In genomic region chr11:116282089-116282488, GRCm38 (mm10) we compare ENCODE assay signal across 9 mouse cellular contexts. TPM values are rescaled to one million over a fixed set of nuclear protein-coding genes. Genes with fewer than 3 reads are reported as not detected.
A peak's percentile ranks its signal among the peaks of the same experiment; 100 is the strongest.
DNase-seq lines count a peak whose midpoint lies in the region; ATAC-seq lines count a peak whose summit lies in the region.
"Had no signal": no experiment of that assay in that cellular context is flagged by ENCODE, and none has a peak within 500 bp of the region (broad histone marks: within the 10 kb centered on the region; RNA-seq: fewer than 3 reads in every experiment).

No protein-coding gene starts in this region.

- no peaks in the 10 kb centered on the region for H3K9me3 ChIP-seq in forebrain, embryonic 10.5 days
- H3K9me3 ChIP-seq in forebrain, embryonic 16.5 days (ENCODE audit: control insufficient read depth, low read length): no peaks in the 10 kb centered on the region
- H3K9me3 ChIP-seq in hindbrain, embryonic 16.5 days (ENCODE audit: control insufficient read depth, low read length): no peaks in the 10 kb centered on the region
- no peaks in the 10 kb centered on the region for H3K9me3 ChIP-seq in limb, embryonic 15.5 days

- no peak for ATAC-seq in forebrain, embryonic 16.5 days
- ATAC-seq in hindbrain, embryonic 16.5 days: no peak
- no peak for ATAC-seq in limb, embryonic 15.5 days (ENCODE audit: insufficient number of reproducible peaks, low FRiP score, low TSS enrichment, low read depth)
- ATAC-seq in activated CD4-positive, CD25-positive, alpha-beta regulatory T cell, adult 4 months: no peak

- no peak overlapping the region for H3K27ac ChIP-seq in forebrain, embryonic 10.5 days
- H3K27ac ChIP-seq in forebrain, embryonic 16.5 days (ENCODE audit: low read length): no peak overlapping the region
- no peak overlapping the region for H3K27ac ChIP-seq in hindbrain, embryonic 16.5 days (ENCODE audit: low read depth, low read length)
- H3K27ac ChIP-seq in limb, embryonic 15.5 days: no peak overlapping the region

- 2% methylated on average over 11 of the region's 11 CpGs for WGBS in forebrain, embryonic 10.5 days
- WGBS in forebrain, embryonic 16.5 days: 0% methylated on average over 11 of the region's 11 CpGs
- WGBS in hindbrain, embryonic 16.5 days: 2% methylated on average over 11 of the region's 11 CpGs
- WGBS in limb, embryonic 15.5 days: 3% methylated on average over 11 of the region's 11 CpGs

- no peak overlapping the region for H3K9ac ChIP-seq in forebrain, embryonic 16.5 days (replicated peaks; ENCODE audit: low read depth, low read length)
- no peak overlapping the region for H3K9ac ChIP-seq in hindbrain, embryonic 16.5 days (ENCODE audit: low read depth, low read length)
- no peak overlapping the region for H3K9ac ChIP-seq in limb, embryonic 15.5 days

- peak overlapping the region; percentile 46 for H3K4me3 ChIP-seq in forebrain, embryonic 10.5 days
- no peak overlapping the region for H3K4me3 ChIP-seq in forebrain, embryonic 16.5 days (replicated peaks; ENCODE audit: low read length)
- peak overlapping the region; percentile 37 for H3K4me3 ChIP-seq in hindbrain, embryonic 16.5 days (ENCODE audit: low read length)
- H3K4me3 ChIP-seq in limb, embryonic 15.5 days: peak overlapping the region; percentile 36

- H3K4me1 ChIP-seq in forebrain, embryonic 10.5 days: peaks cover 23% of the 10 kb centered on the region
- peaks cover 14% of the 10 kb centered on the region for H3K4me1 ChIP-seq in forebrain, embryonic 16.5 days (replicated peaks; ENCODE audit: control insufficient read depth, insufficient read depth, low read length)
- H3K4me1 ChIP-seq in hindbrain, embryonic 16.5 days (ENCODE audit: control insufficient read depth, insufficient read depth, low read depth, low read length): peaks cover 17% of the 10 kb centered on the region
- peaks cover 28% of the 10 kb centered on the region for H3K4me1 ChIP-seq in limb, embryonic 15.5 days

- peaks cover 67% of the 10 kb centered on the region for H3K27me3 ChIP-seq in forebrain, embryonic 10.5 days (ENCODE audit: poor library complexity, severe bottlenecking)
- H3K27me3 ChIP-seq in forebrain, embryonic 16.5 days (replicated peaks; ENCODE audit: control insufficient read depth, insufficient read depth, low read length): peaks cover 56% of the 10 kb centered on the region
- peaks cover 36% of the 10 kb centered on the region for H3K27me3 ChIP-seq in hindbrain, embryonic 16.5 days (replicated peaks; ENCODE audit: control insufficient read depth, insufficient read depth, low read length)
- H3K27me3 ChIP-seq in limb, embryonic 15.5 days: peaks cover 66% of the 10 kb centered on the region

- no peak overlapping the region for H3K4me2 ChIP-seq in forebrain, embryonic 16.5 days (ENCODE audit: low read length)
- peak overlapping the region; percentile 62 for H3K4me2 ChIP-seq in hindbrain, embryonic 16.5 days (ENCODE audit: low read length)
- H3K4me2 ChIP-seq in limb, embryonic 15.5 days: no peak overlapping the region; the same call in none of the 2 replicates

- DNase-seq in forebrain, embryonic 10.5 days (ENCODE audit: extremely low spot score, low spot score): peak; percentile 28
- DNase-seq in R1 (ENCODE audit: low read depth, low spot score): peak; percentile 87
- DNase-seq in layer of hippocampus, adult 9-10 months (ENCODE audit: low spot score): no peak
- DNase-seq in layer of hippocampus, adult 9-11 months: no peak

- H3K36me3 ChIP-seq in forebrain, embryonic 10.5 days (replicated peaks): 0 out of 2 replicates have a peak, but pooled peaks cover under 1% of the 10 kb centered on the region
- no peaks in the 10 kb centered on the region for H3K36me3 ChIP-seq in forebrain, embryonic 16.5 days (ENCODE audit: control insufficient read depth, insufficient read depth)
- H3K36me3 ChIP-seq in hindbrain, embryonic 16.5 days (ENCODE audit: control insufficient read depth, insufficient read depth, low read length): no peaks in the 10 kb centered on the region
- H3K36me3 ChIP-seq in limb, embryonic 15.5 days: no peaks in the 10 kb centered on the region; the same call in 1 of the 2 replicates

RNA-seq across cellular contexts. Expression of gene Galr2, which starts 1.4 kb away (rescaled TPM):
- polyA plus RNA-seq in forebrain, embryonic 10.5 days (2016; fragmentation: Nextera tagmentation; extraction: Ambion mirVana): 0.07 TPM in 2 replicates
- polyA plus RNA-seq in forebrain, embryonic 16.5 days (2015; fragmentation: Nextera tagmentation; extraction: Ambion mirVana): 0.10 and 0.14 TPM in 2 replicates
- polyA plus RNA-seq in hindbrain, embryonic 16.5 days (2015; fragmentation: Nextera tagmentation; extraction: Ambion mirVana): 0.25 and 1.1 TPM in 2 replicates
- 0.41 and 0.62 TPM in 2 replicates for polyA plus RNA-seq in limb, embryonic 15.5 days (2015; fragmentation: Nextera tagmentation; extraction: Ambion mirVana)
- not detected for polyA plus RNA-seq in activated CD4-positive, CD25-positive, alpha-beta regulatory T cell, adult 4 months (2017; shearing (Covaris generic))
- polyA plus RNA-seq: liver, embryonic 16.5 days had no signal

RNA-seq across cellular contexts. Expression of gene Srp68, which starts 8.1 kb away (rescaled TPM):
- 99.3 and 105 TPM in 2 replicates for polyA plus RNA-seq in forebrain, embryonic 10.5 days (2016; fragmentation: Nextera tagmentation; extraction: Ambion mirVana)
- polyA plus RNA-seq in forebrain, embryonic 16.5 days (2015; fragmentation: Nextera tagmentation; extraction: Ambion mirVana): 64.1 and 72.0 TPM in 2 replicates
- polyA plus RNA-seq in hindbrain, embryonic 16.5 days (2015; fragmentation: Nextera tagmentation; extraction: Ambion mirVana): 61.8 and 62.4 TPM in 2 replicates
- 108 and 109 TPM in 2 replicates for polyA plus RNA-seq in limb, embryonic 15.5 days (2015; fragmentation: Nextera tagmentation; extraction: Ambion mirVana)
- polyA plus RNA-seq in activated CD4-positive, CD25-positive, alpha-beta regulatory T cell, adult 4 months (2017; shearing (Covaris generic)): 10 to 100 TPM; 33.1 to 42.4 TPM

RNA-seq across cellular contexts. Expression of gene Exoc7, which starts 24.9 kb away (rescaled TPM):
- 56.5 and 60.5 TPM in 2 replicates for polyA plus RNA-seq in forebrain, embryonic 10.5 days (2016; fragmentation: Nextera tagmentation; extraction: Ambion mirVana)
- polyA plus RNA-seq in forebrain, embryonic 16.5 days (2015; fragmentation: Nextera tagmentation; extraction: Ambion mirVana): 114 and 116 TPM in 2 replicates
- polyA plus RNA-seq in hindbrain, embryonic 16.5 days (2015; fragmentation: Nextera tagmentation; extraction: Ambion mirVana): 122 and 127 TPM in 2 replicates
- polyA plus RNA-seq in limb, embryonic 15.5 days (2015; fragmentation: Nextera tagmentation; extraction: Ambion mirVana): 66.2 and 73.8 TPM in 2 replicates
- 10 to 100 TPM; 49.2 to 80.4 TPM for polyA plus RNA-seq in activated CD4-positive, CD25-positive, alpha-beta regulatory T cell, adult 4 months (2017; shearing (Covaris generic))

RNA-seq across cellular contexts. Expression of gene Evpl, which starts 44.2 kb away (rescaled TPM):
- 0.47 and 0.48 TPM in 2 replicates for polyA plus RNA-seq in forebrain, embryonic 10.5 days (2016; fragmentation: Nextera tagmentation; extraction: Ambion mirVana)
- 0.32 and 0.39 TPM in 2 replicates for polyA plus RNA-seq in forebrain, embryonic 16.5 days (2015; fragmentation: Nextera tagmentation; extraction: Ambion mirVana)
- polyA plus RNA-seq in hindbrain, embryonic 16.5 days (2015; fragmentation: Nextera tagmentation; extraction: Ambion mirVana): 1.1 and 1.2 TPM in 2 replicates
- 43.2 and 46.4 TPM in 2 replicates for polyA plus RNA-seq in limb, embryonic 15.5 days (2015; fragmentation: Nextera tagmentation; extraction: Ambion mirVana)
- not detected for polyA plus RNA-seq in activated CD4-positive, CD25-positive, alpha-beta regulatory T cell, adult 4 months (2017; shearing (Covaris generic))

RNA-seq across cellular contexts. Expression of gene Foxj1, which starts 53.1 kb away (rescaled TPM):
- 3.3 and 4.4 TPM in 2 replicates for polyA plus RNA-seq in forebrain, embryonic 10.5 days (2016; fragmentation: Nextera tagmentation; extraction: Ambion mirVana)
- 6.6 and 7.0 TPM in 2 replicates for polyA plus RNA-seq in forebrain, embryonic 16.5 days (2015; fragmentation: Nextera tagmentation; extraction: Ambion mirVana)
- polyA plus RNA-seq in hindbrain, embryonic 16.5 days (2015; fragmentation: Nextera tagmentation; extraction: Ambion mirVana): 13.2 and 16.2 TPM in 2 replicates
- 0.15 and 0.19 TPM in 2 replicates for polyA plus RNA-seq in limb, embryonic 15.5 days (2015; fragmentation: Nextera tagmentation; extraction: Ambion mirVana)
- not detected for polyA plus RNA-seq in activated CD4-positive, CD25-positive, alpha-beta regulatory T cell, adult 4 months (2017; shearing (Covaris generic))

Comparison
In these comparisons a context has a peak if more than half of its experiments do, and no peak if none do; other contexts are left out.
1. DNase-seq: peak in forebrain, embryonic 10.5 days (single experiment) and R1 (single experiment); none in layer of hippocampus, adult 9-10 months (single experiment) and layer of hippocampus, adult 9-11 months (single experiment).